12 mouse cellular contexts compared by ENCODE assay signal in the genomic region with DNA sequence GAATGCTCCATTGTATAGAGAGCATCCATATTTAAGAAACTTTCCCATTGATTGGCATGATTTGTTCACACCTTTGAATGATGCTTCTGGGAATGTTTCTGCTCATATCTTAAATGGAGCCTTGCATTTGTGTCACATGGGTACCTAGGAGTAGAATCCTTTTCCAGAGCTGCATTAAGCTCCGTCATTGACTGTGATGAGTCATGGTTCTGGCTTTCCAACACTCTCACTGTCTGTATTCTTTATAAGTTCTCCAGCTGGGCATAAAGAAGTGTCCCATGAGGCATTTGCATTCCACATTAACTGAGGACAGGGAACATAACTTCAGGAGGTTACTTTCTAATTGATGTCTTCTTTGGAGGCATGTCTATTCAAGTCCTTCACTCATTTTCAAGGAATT.
"Had no signal": no experiment of that assay in that cellular context is flagged by ENCODE, and none has a peak within 500 bp of the region (broad histone marks: within the 10 kb centered on the region; RNA-seq: fewer than 3 reads in every experiment).

No protein-coding gene starts in this region.

- DNase-seq: retina, postnatal 1 day; right cerebral cortex, adult 18-20 months; right cerebral cortex, postnatal 14 days; right cerebral cortex, postnatal 25 days; right cerebral cortex, postnatal 4 days; spleen, adult 18-20 months; thymus, adult 18-20 months; thymus, adult 2 months; thymus, postnatal 14 days; thymus, postnatal 25 days; thymus, postnatal 36 days; thymus, postnatal 4 days had no signal
